Mouse (Mus musculus) ES-Bruce4 (cell line): ENCODE results near the gene Olfr68.

Experiments
- CTCF ChIP-seq: IDR thresholded peaks from one replicate; pipeline ENCODE4 v1.8.1; 2011; ENCODE audit warnings: low read depth, low read length
- EP300 ChIP-seq: IDR thresholded peaks from 2 replicates; pipeline ENCODE4 v1.6.1; 2011; ENCODE audit warnings: low read depth, low read length; ENCODE audit not compliant: insufficient read depth
- POLR2A ChIP-seq: IDR thresholded peaks from one replicate; pipeline ENCODE4 v1.8.1; 2011; ENCODE audit warnings: low read length; ENCODE audit not compliant: insufficient read depth

DNA sequence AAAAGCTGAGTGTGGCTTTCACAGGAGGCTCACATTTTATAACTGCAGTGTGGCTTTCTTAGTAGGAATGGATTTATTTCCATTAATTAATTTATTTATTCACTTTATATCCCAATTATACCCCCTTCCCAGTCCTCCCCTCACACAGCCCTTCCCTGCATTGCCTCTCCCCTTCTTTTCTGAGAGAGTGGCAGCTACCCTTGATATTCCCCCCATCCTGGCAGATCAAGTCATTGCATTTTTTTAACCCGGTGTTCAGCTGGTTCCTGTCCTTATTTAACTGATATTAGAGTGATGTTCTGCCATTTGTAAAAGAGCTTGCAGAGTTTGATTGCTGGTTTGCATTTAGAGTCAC lies 30.3 kb upstream of the Olfr68 start:
- no peak for TF ChIP-seq POLR2A
- no peak for TF ChIP-seq CTCF
- TF ChIP-seq EP300: no peak
